Mouse (Mus musculus): Measurements from ENCODE around the gene Oxct1. TPM values are rescaled to one million over a fixed set of nuclear protein-coding genes. Genes with fewer than 3 reads are reported as not detected.

The Oxct1 gene
- polyA plus RNA-seq, 1 experiment from 2014 or later = 323 TPM

DNA sequence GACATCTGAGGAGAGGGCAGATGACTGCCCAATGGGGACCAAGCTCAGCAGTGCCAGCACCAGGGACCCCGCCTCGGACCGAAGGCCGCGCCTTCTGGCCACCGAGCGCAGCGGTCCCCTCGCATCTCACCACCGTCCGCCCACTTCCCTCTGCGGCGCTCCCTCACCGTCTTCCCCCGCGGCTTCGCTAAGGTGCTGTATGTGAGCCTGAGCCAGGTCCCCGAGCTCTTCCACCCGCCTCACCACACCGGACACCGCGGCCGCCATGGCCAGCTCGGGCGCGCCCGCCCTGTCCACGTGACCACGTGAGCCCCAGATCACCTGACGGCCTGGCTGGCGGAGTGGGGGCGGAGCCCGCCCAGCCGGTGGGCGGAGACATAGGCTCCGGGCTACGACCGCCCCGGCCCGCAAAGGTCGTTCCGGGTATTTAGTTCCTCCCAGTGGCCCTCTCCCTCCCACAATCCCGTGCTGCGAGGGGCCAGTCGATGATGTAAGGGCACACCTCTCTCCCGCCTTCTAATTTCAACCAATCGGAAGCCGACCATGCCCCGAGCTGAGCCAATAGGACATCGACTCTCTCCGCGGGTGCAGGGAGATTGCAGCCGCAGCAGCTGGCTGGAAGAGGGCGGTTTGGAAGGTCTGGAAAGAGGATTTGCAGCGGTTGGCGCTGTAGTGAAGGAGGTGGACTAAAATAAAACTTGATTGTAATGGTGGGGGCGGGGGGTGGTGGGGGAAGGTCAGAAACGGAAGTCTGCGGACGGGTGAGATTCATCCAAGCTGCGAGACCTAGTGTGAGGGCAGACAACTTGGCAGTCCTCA lies 30.5 kb upstream of the Oxct1 start, which contains the start of gene AW549877:
Gene AW549877, minus strand, starts transcription at position 297 of the 819 bp plus-strand sequence.
- H3K4me2 ChIP-seq (ENCODE audit: low read depth, low read length) = peak within 1 kb of the TSS; percentile 88
- H3K27ac ChIP-seq (ENCODE audit: low read length) = peak within 1 kb of the TSS; percentile 98
- H3K27me3 ChIP-seq (ENCODE audit: control insufficient read depth, insufficient read depth, low read length) = no peaks in the 10 kb centered on the region
- H3K9ac ChIP-seq (ENCODE audit: low read length) = peak within 1 kb of the TSS; percentile 81
- H3K4me3 ChIP-seq (ENCODE audit: low read length) = peak within 1 kb of the TSS; percentile 64
- peaks cover 13% of the 10 kb centered on the region for H3K36me3 ChIP-seq (ENCODE audit: control insufficient read depth, insufficient read depth)
- ATAC-seq (replicated peaks; ENCODE audit: extremely low read depth, insufficient read depth, low FRiP score) = peak; percentile 99
- WGBS = under 1% methylated on average over 57 of the region's 61 CpGs
- peaks cover 15% of the 10 kb centered on the region for H3K4me1 ChIP-seq (ENCODE audit: control insufficient read depth, insufficient read depth, low read length)
- no peaks in the 10 kb centered on the region for H3K9me3 ChIP-seq (replicated peaks; ENCODE audit: control insufficient read depth, low read length)

DNA sequence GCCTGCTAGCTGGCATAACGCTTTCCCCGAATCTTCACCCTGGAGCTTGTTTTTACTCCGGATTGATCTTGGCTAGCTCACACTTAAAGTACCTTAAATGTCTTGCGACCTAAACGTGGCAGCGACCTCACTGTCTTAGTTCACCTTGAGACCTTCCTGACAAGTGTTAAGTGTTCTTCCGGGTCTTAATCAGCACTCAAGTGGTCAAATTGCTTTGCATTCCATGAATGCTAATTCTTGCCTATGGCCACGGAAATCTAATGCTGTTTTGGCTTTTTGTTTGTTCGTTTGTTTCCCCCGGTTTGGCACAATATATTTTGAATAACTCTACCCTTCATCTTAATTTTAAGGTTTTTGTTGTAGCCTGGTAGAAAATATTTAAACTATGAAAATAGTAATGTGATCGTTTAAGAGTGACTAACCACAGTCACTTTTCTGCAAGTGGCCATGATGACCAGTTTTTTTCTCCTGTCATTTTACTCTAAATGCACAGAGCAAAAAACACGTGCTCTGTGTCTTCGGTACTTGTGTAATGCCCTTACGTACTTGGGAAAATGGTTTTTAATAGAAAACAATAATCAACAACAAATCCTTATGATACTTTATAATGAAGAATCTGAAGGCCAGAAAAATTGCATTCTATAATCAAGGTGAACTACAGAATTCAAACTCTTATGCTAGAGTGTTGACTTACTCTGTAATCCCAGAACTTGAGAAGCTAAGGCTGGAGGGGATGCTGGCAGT lies 29.7 kb upstream of the Oxct1 start:
- peaks cover 7% of the 10 kb centered on the region for H3K36me3 ChIP-seq (ENCODE audit: control insufficient read depth, insufficient read depth)
- H3K27ac ChIP-seq (ENCODE audit: low read length) = peak overlapping the region; percentile 98
- peak overlapping the region; percentile 64 for H3K4me3 ChIP-seq (ENCODE audit: low read length)
- H3K4me2 ChIP-seq (ENCODE audit: low read depth, low read length) = peak overlapping the region; percentile 88
- 18% methylated on average over 14 of the region's 14 CpGs for WGBS
- peaks cover 15% of the 10 kb centered on the region for H3K4me1 ChIP-seq (ENCODE audit: control insufficient read depth, insufficient read depth, low read length)
- H3K9ac ChIP-seq (ENCODE audit: low read length) = peak overlapping the region; percentile 81
- no peaks in the 10 kb centered on the region for H3K27me3 ChIP-seq (ENCODE audit: control insufficient read depth, insufficient read depth, low read length)
- peak; percentile 2; the same call in 1 of the 2 replicates for ATAC-seq (replicated peaks; ENCODE audit: extremely low read depth, insufficient read depth, low FRiP score)
- H3K9me3 ChIP-seq (replicated peaks; ENCODE audit: control insufficient read depth, low read length) = no peaks in the 10 kb centered on the region

DNA sequence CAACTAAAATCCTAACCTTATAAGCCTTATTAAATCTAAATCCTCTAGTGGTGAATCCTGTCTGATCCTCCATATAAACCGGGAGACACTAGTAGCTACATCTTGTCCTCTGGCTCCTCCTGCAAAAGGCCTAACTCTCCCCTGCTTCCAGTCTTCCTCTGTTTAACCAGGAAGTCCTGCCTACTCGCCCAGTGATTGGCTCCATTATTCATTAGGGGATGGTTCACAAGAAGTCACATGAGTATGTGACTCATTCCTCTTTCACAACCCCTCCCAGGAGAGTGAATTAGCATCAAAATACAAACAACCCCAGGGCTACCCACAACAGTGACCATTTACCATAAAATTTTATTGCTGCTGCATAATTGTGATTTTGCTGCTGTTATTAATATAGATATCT lies 27.0 kb upstream of the Oxct1 start:
- H3K4me2 ChIP-seq (ENCODE audit: low read depth, low read length) = no peak overlapping the region
- no peak overlapping the region for H3K27ac ChIP-seq (ENCODE audit: low read length)
- ATAC-seq (replicated peaks; ENCODE audit: extremely low read depth, insufficient read depth, low FRiP score) = no peak
- peaks cover 10% of the 10 kb centered on the region for H3K4me1 ChIP-seq (ENCODE audit: control insufficient read depth, insufficient read depth, low read length)
- WGBS = 63% methylated on average over 2 of the region's 2 CpGs
- H3K9me3 ChIP-seq (replicated peaks; ENCODE audit: control insufficient read depth, low read length) = no peaks in the 10 kb centered on the region
- H3K4me3 ChIP-seq (ENCODE audit: low read length) = no peak overlapping the region
- no peaks in the 10 kb centered on the region for H3K36me3 ChIP-seq (ENCODE audit: control insufficient read depth, insufficient read depth)
- H3K27me3 ChIP-seq (ENCODE audit: control insufficient read depth, insufficient read depth, low read length) = no peaks in the 10 kb centered on the region
- H3K9ac ChIP-seq (ENCODE audit: low read length) = no peak overlapping the region

DNA sequence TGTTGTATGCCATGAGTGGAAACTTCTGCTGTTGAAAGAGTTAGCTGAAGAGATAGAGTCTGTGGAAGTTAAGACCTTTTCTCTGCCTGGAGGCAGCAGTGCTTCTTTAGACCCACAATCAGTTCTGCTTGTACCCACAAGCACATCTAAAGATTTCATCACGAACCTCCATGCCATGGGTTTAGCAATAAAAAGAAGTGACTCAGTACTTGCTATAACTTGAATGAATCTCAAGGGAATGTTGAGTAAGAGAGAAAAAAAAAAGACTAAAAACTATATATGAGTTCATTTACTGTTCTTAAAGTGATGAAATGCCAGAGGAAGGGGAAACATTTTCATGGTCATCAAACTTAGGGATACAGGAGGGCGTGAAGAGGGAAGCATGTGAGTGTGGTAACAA lies 25.6 kb upstream of the Oxct1 start:
- no peak overlapping the region for H3K4me2 ChIP-seq (ENCODE audit: low read depth, low read length)
- no peak overlapping the region for H3K9ac ChIP-seq (ENCODE audit: low read length)
- ATAC-seq (replicated peaks; ENCODE audit: extremely low read depth, insufficient read depth, low FRiP score) = no peak
- 64% methylated on average over 2 of the region's 2 CpGs for WGBS
- H3K4me3 ChIP-seq (ENCODE audit: low read length) = no peak overlapping the region
- peaks cover 6% of the 10 kb centered on the region for H3K4me1 ChIP-seq (ENCODE audit: control insufficient read depth, insufficient read depth, low read length)
- peaks cover 7% of the 10 kb centered on the region for H3K9me3 ChIP-seq (replicated peaks; ENCODE audit: control insufficient read depth, low read length)
- no peaks in the 10 kb centered on the region for H3K36me3 ChIP-seq (ENCODE audit: control insufficient read depth, insufficient read depth)
- no peaks in the 10 kb centered on the region for H3K27me3 ChIP-seq (ENCODE audit: control insufficient read depth, insufficient read depth, low read length)
- H3K27ac ChIP-seq (ENCODE audit: low read length) = no peak overlapping the region

DNA sequence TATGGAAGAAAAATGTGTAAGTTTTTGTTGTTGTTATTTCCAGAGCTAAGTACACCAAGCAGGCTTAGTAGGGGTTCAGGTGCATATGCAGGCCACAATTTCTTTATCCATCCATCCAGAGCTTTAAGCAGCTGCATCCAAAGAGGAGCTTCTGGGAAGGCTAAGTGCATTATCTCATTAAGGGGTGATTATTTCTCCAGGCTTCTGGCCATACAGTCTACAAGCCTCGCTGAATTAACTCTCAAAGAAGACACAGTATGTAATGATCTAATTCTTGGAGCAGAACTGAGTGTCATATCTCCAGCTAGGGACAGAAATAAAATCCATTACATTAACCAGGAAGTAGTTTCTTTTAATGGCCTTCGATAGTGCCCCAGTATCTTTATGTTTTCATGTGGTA lies 12.3 kb upstream of the Oxct1 start:
- no peak for ATAC-seq (replicated peaks; ENCODE audit: extremely low read depth, insufficient read depth, low FRiP score)
- no peaks in the 10 kb centered on the region for H3K27me3 ChIP-seq (ENCODE audit: control insufficient read depth, insufficient read depth, low read length)

DNA sequence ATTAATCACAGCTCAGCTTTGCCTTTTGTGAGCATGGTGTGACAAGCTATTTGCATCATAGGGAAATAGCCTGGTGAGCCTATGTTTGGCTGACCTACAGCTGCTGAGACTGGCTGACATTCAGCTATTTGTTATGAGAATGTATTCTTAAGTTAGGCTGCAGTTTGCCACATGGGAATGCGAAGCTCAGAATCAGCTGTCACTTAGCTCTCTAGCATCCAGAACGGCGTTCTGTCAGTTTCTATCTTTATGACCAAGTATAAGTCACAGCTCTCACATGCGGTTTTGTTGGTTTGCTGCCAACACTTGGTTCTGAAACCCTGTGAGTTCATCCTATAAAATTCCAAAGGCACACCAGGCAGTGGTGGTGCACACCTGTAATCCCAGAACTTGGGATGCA lies 5.5 kb upstream of the Oxct1 start:
- H3K4me1 ChIP-seq (ENCODE audit: control insufficient read depth, insufficient read depth, low read length) = peaks cover 12% of the 10 kb centered on the region
- H3K9me3 ChIP-seq (replicated peaks; ENCODE audit: control insufficient read depth, low read length) = no peaks in the 10 kb centered on the region
- WGBS = 35% methylated on average over 4 of the region's 4 CpGs
- H3K4me2 ChIP-seq (ENCODE audit: low read depth, low read length) = no peak overlapping the region
- no peaks in the 10 kb centered on the region for H3K27me3 ChIP-seq (ENCODE audit: control insufficient read depth, insufficient read depth, low read length)
- peak; percentile 49 for ATAC-seq (replicated peaks; ENCODE audit: extremely low read depth, insufficient read depth, low FRiP score)
- no peak overlapping the region for H3K4me3 ChIP-seq (ENCODE audit: low read length)
- no peak overlapping the region for H3K9ac ChIP-seq (ENCODE audit: low read length)
- 0 out of 2 replicates have a peak overlapping the region, but pooled peaks have one; percentile 46 for H3K27ac ChIP-seq (ENCODE audit: low read length)
- H3K36me3 ChIP-seq (ENCODE audit: control insufficient read depth, insufficient read depth) = no peaks in the 10 kb centered on the region

More for the DNA sequence above, 12.3 kb upstream of the Oxct1 start:
- Histone ChIP-seq H3K36me3 (ENCODE audit: control insufficient read depth, insufficient read depth) (no peaks in the 10 kb centered on the region), H3K4me2 (ENCODE audit: low read depth, low read length) (no peak overlapping the region), H3K9me3 (replicated peaks; ENCODE audit: control insufficient read depth, low read length) (no peaks in the 10 kb centered on the region), H3K27ac (ENCODE audit: low read length) (no peak overlapping the region), H3K4me1 (ENCODE audit: control insufficient read depth, insufficient read depth, low read length) (no peaks in the 10 kb centered on the region), H3K4me3 (ENCODE audit: low read length) (no peak overlapping the region), H3K9ac (ENCODE audit: low read length) (no peak overlapping the region)
- 62% methylated on average over 2 of the region's 2 CpGs for WGBS

DNA sequence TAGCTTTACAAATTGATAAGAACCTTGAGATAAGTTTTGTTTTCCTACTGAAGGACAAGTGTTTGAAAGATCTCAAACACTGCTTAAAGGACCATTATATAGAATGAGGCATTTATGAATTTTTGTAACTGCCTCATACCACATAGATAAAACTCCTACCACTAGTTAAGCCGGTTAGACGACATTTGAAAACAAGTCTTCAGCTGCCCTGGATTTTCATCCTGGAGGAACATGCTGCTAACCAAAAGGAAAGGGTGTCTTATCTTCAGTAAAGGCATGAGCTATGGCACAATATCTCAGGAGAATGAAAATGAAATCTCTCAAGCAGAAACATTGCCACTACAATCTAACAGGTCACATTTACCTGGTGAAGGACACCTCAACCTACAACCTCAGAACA lies 2.4 kb upstream of the Oxct1 start:
- Histone ChIP-seq H3K4me1 (ENCODE audit: control insufficient read depth, insufficient read depth, low read length) (peaks cover 23% of the 10 kb centered on the region), H3K36me3 (ENCODE audit: control insufficient read depth, insufficient read depth) (no peaks in the 10 kb centered on the region), H3K9ac (ENCODE audit: low read length) (no peak overlapping the region), H3K27me3 (ENCODE audit: control insufficient read depth, insufficient read depth, low read length) (no peaks in the 10 kb centered on the region), H3K4me2 (ENCODE audit: low read depth, low read length) (no peak overlapping the region), H3K4me3 (ENCODE audit: low read length) (no peak overlapping the region), H3K9me3 (replicated peaks; ENCODE audit: control insufficient read depth, low read length) (no peaks in the 10 kb centered on the region), H3K27ac (ENCODE audit: low read length) (no peak overlapping the region)
- WGBS = 71% methylated on average over 2 of the region's 2 CpGs
- ATAC-seq (replicated peaks; ENCODE audit: extremely low read depth, insufficient read depth, low FRiP score) = no peak

DNA sequence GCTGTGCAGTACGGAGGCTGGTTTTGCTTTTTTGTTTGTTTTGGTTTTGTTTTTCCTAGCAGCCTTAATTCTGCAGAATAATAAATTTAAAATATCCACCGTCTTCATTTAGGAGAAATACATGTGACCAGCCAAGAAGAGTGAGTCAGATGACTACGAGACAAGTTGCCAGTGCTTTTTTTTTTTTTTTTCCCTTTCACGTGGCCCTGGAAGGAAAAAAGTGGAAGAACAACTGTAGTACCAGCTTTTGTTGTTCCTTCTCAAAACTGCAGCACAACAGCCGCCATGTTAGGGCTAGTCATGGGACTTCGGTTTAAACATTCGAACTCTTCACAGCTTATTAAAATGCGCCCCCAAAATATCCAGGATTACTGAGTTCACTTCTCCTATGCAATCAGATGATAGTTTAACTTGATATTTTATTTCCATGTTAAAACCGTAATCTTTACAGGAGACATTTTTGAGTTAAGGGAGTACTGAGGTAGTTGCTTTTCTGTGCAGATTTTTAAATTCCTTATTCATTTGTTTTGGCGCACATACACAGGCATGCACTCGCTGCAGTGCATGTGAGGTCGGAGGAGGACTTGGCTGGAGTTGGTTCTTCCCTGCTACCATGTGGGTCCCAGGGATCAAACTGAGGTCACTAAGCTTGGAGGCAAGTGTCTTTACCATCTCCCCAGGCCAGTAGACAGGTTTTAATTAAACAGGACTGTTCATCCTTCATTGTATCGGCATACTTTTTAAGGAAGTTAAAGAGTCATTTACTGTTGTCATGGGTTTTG lies 1.3 kb upstream of the Oxct1 start:
- Histone ChIP-seq H3K9ac (ENCODE audit: low read length) (no peak overlapping the region), H3K27me3 (ENCODE audit: control insufficient read depth, insufficient read depth, low read length) (no peaks in the 10 kb centered on the region), H3K4me2 (ENCODE audit: low read depth, low read length) (peak overlapping the region; percentile 78), H3K4me1 (ENCODE audit: control insufficient read depth, insufficient read depth, low read length) (peaks cover 23% of the 10 kb centered on the region), H3K27ac (ENCODE audit: low read length) (peak overlapping the region; percentile 100), H3K36me3 (ENCODE audit: control insufficient read depth, insufficient read depth) (no peaks in the 10 kb centered on the region), H3K4me3 (ENCODE audit: low read length) (no peak overlapping the region), H3K9me3 (replicated peaks; ENCODE audit: control insufficient read depth, low read length) (no peaks in the 10 kb centered on the region)
- no peak for ATAC-seq (replicated peaks; ENCODE audit: extremely low read depth, insufficient read depth, low FRiP score)
- WGBS = 76% methylated on average over 13 of the region's 13 CpGs
